Mouse (Mus musculus): Measurements from ENCODE around the gene Atg7. TPM values are rescaled to one million over a fixed set of nuclear protein-coding genes. Genes with fewer than 3 reads are reported as not detected.
"Not testable (repeated sequence)": the region's sequence is repeated elsewhere in the genome, so short reads cannot be mapped to it uniquely, and the experiment has no call there.

The Atg7 gene
- polyA plus RNA-seq, 1 experiment from 2014 or later: 10.9 TPM

DNA sequence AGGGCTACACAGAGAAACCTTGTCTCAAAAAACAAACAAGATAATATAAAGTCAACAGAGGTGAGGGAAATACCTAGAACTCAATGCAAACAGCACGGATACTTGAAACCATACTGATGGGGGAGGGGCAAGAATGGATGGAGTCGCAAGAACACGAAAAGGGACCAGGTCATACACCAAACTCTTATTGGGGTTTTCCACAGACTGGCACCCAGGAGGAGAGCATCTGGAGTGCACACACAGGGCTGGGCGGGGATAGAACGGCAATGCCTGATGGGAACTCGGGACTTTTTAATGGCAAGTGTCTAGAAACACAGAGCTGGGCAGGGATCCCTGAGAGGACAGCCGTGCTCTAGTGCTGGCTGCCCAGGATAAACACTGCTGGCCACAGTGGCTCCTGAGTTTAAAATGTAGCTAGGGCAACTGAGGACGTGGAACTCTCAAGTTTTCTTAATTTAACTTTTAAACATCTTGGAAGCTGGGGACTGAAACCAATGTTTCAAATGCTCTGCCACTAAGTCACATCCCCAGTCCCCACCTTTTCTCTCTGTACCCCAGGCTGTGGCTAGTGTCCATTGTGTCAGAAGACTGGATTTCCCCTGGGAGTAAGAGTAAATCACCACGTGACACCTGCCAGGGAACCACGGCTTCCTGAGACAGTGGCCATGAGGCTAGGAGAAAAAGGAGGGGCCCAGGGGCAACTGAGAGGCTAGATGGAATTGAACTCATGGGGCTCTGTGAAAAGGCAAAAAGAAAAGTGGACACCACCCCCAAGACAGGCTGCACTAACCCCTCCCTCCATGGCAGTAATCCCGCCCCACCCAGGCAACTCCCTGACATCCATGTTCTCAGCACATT, 243.8 kb downstream of the Atg7 start:
- no peak overlapping the region for H3K4me3 ChIP-seq (ENCODE audit: low read depth, low read length)
- H3K27me3 ChIP-seq (ENCODE audit: insufficient read depth, low read length): no peaks in the 10 kb centered on the region
- H3K4me2 ChIP-seq (ENCODE audit: low read depth, low read length): no peak overlapping the region
- H3K27ac ChIP-seq (ENCODE audit: low read depth): peak overlapping the region; percentile 22; the same call in 1 of the 2 replicates
- TF ChIP-seq EP300 (IDR thresholded peaks at IDR 0.05; ENCODE audit: low read depth) (no peak), CTCF (IDR thresholded peaks at IDR 0.05; ENCODE audit: low read depth) (no peak)
- DNase-seq (no peak), ATAC-seq (no peak)
- 55% methylated on average over 11 of the region's 11 CpGs for WGBS (ENCODE audit: insufficient replicate concordance)
- H3K9ac ChIP-seq (replicated peaks): no peak overlapping the region
- H3K4me1 ChIP-seq (ENCODE audit: insufficient read depth): peaks cover 57% of the 10 kb centered on the region
- no peaks in the 10 kb centered on the region for H3K9me3 ChIP-seq (ENCODE audit: low read length)
- peaks cover 16% of the 10 kb centered on the region for H3K36me3 ChIP-seq (replicated peaks; ENCODE audit: insufficient read depth, low read length)

DNA sequence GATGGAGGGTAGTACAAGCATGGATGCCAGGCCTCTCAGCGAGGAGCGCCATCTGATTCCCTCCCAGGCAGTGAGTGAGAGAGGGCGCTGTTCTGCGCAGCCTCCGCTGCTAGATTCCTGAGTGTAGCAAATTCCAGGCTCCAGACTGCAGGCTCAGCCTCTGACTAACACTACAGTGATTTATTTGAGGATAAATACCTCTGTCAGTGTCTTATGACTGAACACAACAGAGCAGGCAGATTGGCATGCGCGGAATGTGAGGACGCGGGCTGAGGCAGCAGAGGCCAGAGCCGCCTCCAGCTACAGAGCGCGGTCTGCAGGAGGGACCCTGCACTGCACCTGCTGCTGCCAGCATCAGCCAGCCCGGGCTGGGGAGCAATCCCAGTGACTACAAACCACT, 246.0 kb downstream of the Atg7 start:
- Histone ChIP-seq H3K4me3 (ENCODE audit: low read depth, low read length) (no peak overlapping the region), H3K4me2 (ENCODE audit: low read depth, low read length) (no peak overlapping the region), H3K27ac (ENCODE audit: low read depth) (no peak overlapping the region), H3K36me3 (replicated peaks; ENCODE audit: insufficient read depth, low read length) (peaks cover 16% of the 10 kb centered on the region), H3K27me3 (ENCODE audit: insufficient read depth, low read length) (no peaks in the 10 kb centered on the region), H3K4me1 (ENCODE audit: insufficient read depth) (peaks cover 64% of the 10 kb centered on the region), H3K9me3 (ENCODE audit: low read length) (no peaks in the 10 kb centered on the region), H3K9ac (replicated peaks) (no peak overlapping the region)
- TF ChIP-seq CTCF (IDR thresholded peaks at IDR 0.05; ENCODE audit: low read depth) (peak; percentile 35; the same call in 1 of the 2 replicates), EP300 (IDR thresholded peaks at IDR 0.05; ENCODE audit: low read depth) (no peak)
- WGBS (ENCODE audit: insufficient replicate concordance): 75% methylated on average over 13 of the region's 13 CpGs
- DNase-seq: no peak
- ATAC-seq: no peak

DNA sequence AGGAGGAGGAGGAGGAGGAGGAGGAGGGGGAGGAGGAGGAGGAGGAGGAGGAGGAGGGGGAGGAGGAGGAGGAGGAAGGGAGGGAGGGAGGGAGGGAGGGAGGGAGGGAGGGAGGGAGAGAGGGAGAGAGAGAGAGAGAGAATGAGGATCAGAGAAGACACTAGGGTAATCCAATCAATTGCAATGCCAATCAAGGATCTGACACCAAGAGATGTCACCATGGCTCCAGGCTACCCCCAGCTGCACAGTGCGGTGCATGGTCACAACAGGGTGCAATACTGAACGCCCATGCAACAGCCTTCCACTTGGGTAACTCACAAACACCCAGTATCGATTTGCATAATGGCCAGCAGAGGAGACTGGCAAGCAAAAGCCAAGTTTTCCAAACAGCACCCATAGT, 247.1 kb downstream of the Atg7 start:
- ATAC-seq; DNase-seq; H3K9ac ChIP-seq (replicated peaks); H3K27ac ChIP-seq (ENCODE audit: low read depth); H3K4me2 ChIP-seq (ENCODE audit: low read depth, low read length); H3K9me3 ChIP-seq (ENCODE audit: low read length); H3K27me3 ChIP-seq (ENCODE audit: insufficient read depth, low read length); H3K4me3 ChIP-seq (ENCODE audit: low read depth, low read length): not testable (repeated sequence)
- WGBS (ENCODE audit: insufficient replicate concordance): 72% methylated on average over 3 of the region's 3 CpGs
- H3K36me3 ChIP-seq (replicated peaks; ENCODE audit: insufficient read depth, low read length): peaks cover 15% of the 10 kb centered on the region
- H3K4me1 ChIP-seq (ENCODE audit: insufficient read depth): peaks cover 72% of the 10 kb centered on the region

DNA sequence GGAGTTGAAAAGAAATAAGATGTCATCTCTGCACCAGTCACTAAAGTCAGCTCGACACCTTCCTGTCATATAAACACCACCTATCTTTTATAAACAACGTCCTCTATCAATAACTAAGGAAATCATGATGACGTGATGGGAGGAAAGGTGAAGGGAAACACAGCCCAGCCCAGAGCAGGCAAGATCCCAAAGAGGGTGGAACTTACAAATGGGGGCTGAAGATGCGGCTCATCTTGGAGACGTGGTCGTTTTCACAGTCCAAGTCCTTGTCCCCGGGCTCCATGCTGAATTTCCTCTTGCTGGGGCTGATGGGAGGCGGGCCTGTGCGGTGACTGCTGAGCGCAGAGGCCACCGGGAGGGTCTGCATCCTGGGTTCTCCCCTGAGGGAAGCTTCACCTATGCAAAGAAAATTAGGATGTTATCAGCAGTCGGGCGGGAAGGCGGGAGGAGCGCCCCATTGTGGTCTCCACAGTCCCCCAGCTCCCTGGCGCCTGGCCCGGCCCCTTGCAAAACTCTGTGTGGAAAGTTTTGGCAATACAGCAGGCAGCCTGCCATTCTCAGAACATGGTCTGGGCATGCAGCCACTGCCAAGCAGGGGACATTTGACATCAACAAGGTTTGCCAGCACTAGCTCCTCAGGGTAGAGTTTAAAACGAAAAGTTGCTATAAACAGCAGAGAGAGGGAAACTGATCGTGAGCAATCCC, 247.7 kb downstream of the Atg7 start:
- no peak overlapping the region for H3K9ac ChIP-seq (replicated peaks)
- H3K4me1 ChIP-seq (ENCODE audit: insufficient read depth): peaks cover 77% of the 10 kb centered on the region
- no peaks in the 10 kb centered on the region for H3K9me3 ChIP-seq (ENCODE audit: low read length)
- no peak overlapping the region for H3K4me3 ChIP-seq (ENCODE audit: low read depth, low read length)
- H3K27me3 ChIP-seq (ENCODE audit: insufficient read depth, low read length): no peaks in the 10 kb centered on the region
- DNase-seq (peak; percentile 78), ATAC-seq (no peak)
- H3K27ac ChIP-seq (ENCODE audit: low read depth): peak overlapping the region; percentile 76
- WGBS (ENCODE audit: insufficient replicate concordance): 65% methylated on average over 19 of the region's 19 CpGs
- H3K36me3 ChIP-seq (replicated peaks; ENCODE audit: insufficient read depth, low read length): peaks cover 11% of the 10 kb centered on the region
- H3K4me2 ChIP-seq (ENCODE audit: low read depth, low read length): no peak overlapping the region
- no peak for TF ChIP-seq EP300 (IDR thresholded peaks at IDR 0.05; ENCODE audit: low read depth)

DNA sequence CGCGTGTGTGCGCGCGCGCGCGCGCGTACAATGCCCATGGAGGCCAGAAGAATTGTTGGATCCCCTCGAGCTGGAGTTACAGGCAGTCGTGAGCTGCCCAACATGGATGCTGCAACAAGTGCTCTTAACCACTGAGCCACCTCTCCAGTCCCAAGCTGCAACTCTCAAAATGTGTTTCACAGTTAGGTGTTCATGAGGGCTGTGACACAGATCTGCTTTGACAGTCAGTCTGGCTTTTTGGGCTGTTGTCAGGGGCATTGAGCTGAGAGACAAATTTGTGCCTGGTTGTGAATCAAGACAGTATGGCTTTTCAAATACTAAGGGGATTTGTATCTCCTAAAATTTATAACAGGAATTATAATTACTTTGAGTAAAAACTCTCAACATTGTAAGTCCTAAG, 248.4 kb downstream of the Atg7 start:
- H3K36me3 ChIP-seq (replicated peaks; ENCODE audit: insufficient read depth, low read length): peaks cover 11% of the 10 kb centered on the region
- peaks cover 72% of the 10 kb centered on the region for H3K4me1 ChIP-seq (ENCODE audit: insufficient read depth)
- 88% methylated on average over 12 of the region's 12 CpGs for WGBS (ENCODE audit: insufficient replicate concordance)
- H3K9ac ChIP-seq (replicated peaks): no peak overlapping the region
- H3K27me3 ChIP-seq (ENCODE audit: insufficient read depth, low read length): no peaks in the 10 kb centered on the region
- TF ChIP-seq EP300 (IDR thresholded peaks at IDR 0.05; ENCODE audit: low read depth) (no peak), CTCF (IDR thresholded peaks at IDR 0.05; ENCODE audit: low read depth) (no peak)
- ATAC-seq: no peak
- H3K9me3 ChIP-seq (ENCODE audit: low read length): no peaks in the 10 kb centered on the region
- no peak overlapping the region for H3K4me3 ChIP-seq (ENCODE audit: low read depth, low read length)
- no peak for DNase-seq
- no peak overlapping the region for H3K4me2 ChIP-seq (ENCODE audit: low read depth, low read length)
- H3K27ac ChIP-seq (ENCODE audit: low read depth): peak overlapping the region; percentile 76

DNA sequence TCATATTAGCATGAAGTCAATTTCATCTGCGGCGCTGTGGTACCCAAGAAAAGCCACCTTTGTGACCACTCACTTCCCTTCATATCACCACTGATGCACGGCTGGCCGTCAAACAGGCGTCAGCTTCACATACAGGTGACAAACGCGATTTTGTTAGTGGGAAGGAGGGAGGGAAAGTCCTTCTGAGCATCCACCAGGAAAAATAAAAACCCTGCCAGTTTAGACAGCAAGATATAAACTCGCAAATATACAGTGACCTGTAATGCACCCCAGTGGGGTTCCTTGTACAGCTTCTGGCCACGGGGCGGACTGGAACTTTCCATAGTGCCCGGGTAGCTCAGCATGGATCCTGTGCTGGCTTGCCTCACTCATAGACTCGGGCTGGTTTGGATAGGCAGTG, 248.9 kb downstream of the Atg7 start:
- TF ChIP-seq CTCF (IDR thresholded peaks at IDR 0.05; ENCODE audit: low read depth) (no peak), EP300 (IDR thresholded peaks at IDR 0.05; ENCODE audit: low read depth) (no peak)
- peak overlapping the region; percentile 34; the same call in 1 of the 2 replicates for H3K27ac ChIP-seq (ENCODE audit: low read depth)
- DNase-seq: no peak
- peaks cover 11% of the 10 kb centered on the region for H3K36me3 ChIP-seq (replicated peaks; ENCODE audit: insufficient read depth, low read length)
- no peak for ATAC-seq
- WGBS (ENCODE audit: insufficient replicate concordance): 66% methylated on average over 12 of the region's 12 CpGs
- no peak overlapping the region for H3K4me2 ChIP-seq (ENCODE audit: low read depth, low read length)
- H3K4me1 ChIP-seq (ENCODE audit: insufficient read depth): peaks cover 71% of the 10 kb centered on the region
- no peaks in the 10 kb centered on the region for H3K9me3 ChIP-seq (ENCODE audit: low read length)
- H3K4me3 ChIP-seq (ENCODE audit: low read depth, low read length): no peak overlapping the region
- H3K9ac ChIP-seq (replicated peaks): no peak overlapping the region
- H3K27me3 ChIP-seq (ENCODE audit: insufficient read depth, low read length): no peaks in the 10 kb centered on the region
